Mouse (Mus musculus): ENCODE data around the gene Pkdcc. TPM values are rescaled to one million over a fixed set of nuclear protein-coding genes. Genes with fewer than 3 reads are reported as not detected.

The Pkdcc gene
- polyA plus RNA-seq, 1 experiment from 2014 or later = 48.7 TPM

GRCm38 (mm10) chr17:83215529-83216244 lies 595 bp downstream of the Pkdcc start:
- no peak for ATAC-seq (ENCODE audit: low FRiP score, low TSS enrichment)
- Histone ChIP-seq H3K4me1 (ENCODE audit: control insufficient read depth, insufficient read depth, low read length) (peaks cover 56% of the 10 kb centered on the region), H3K27me3 (ENCODE audit: control insufficient read depth, insufficient read depth, low read length) (no peaks in the 10 kb centered on the region), H3K9ac (ENCODE audit: low read depth, low read length) (peak overlapping the region; percentile 99), H3K4me3 (ENCODE audit: low read length) (peak overlapping the region; percentile 75), H3K36me3 (ENCODE audit: control insufficient read depth, insufficient read depth, low read length) (peaks cover 5% of the 10 kb centered on the region), H3K9me3 (ENCODE audit: control insufficient read depth, low read length) (no peaks in the 10 kb centered on the region), H3K27ac (ENCODE audit: low read depth, low read length) (peak overlapping the region; percentile 78), H3K4me2 (replicated peaks; ENCODE audit: low read depth, low read length) (peak overlapping the region; percentile 94)
- under 1% methylated on average over 70 of the region's 80 CpGs for WGBS

- H3K36me3 ChIP-seq (ENCODE audit: control insufficient read depth, insufficient read depth, low read length) = peaks cover 12% of the 10 kb centered on the region
- H3K27me3 ChIP-seq (ENCODE audit: control insufficient read depth, insufficient read depth, low read length) = no peaks in the 10 kb centered on the region
- H3K9me3 ChIP-seq (ENCODE audit: control insufficient read depth, low read length) = no peaks in the 10 kb centered on the region
- WGBS = 15% methylated on average over 7 of the region's 7 CpGs
- peak overlapping the region; percentile 99 for H3K9ac ChIP-seq (ENCODE audit: low read depth, low read length)
- H3K4me3 ChIP-seq (ENCODE audit: low read length) = peak overlapping the region; percentile 75
- no peak for ATAC-seq (ENCODE audit: low FRiP score, low TSS enrichment)
- H3K4me2 ChIP-seq (replicated peaks; ENCODE audit: low read depth, low read length) = peak overlapping the region; percentile 94
- H3K27ac ChIP-seq (ENCODE audit: low read depth, low read length) = peak overlapping the region; percentile 78
- peaks cover 63% of the 10 kb centered on the region for H3K4me1 ChIP-seq (ENCODE audit: control insufficient read depth, insufficient read depth, low read length)
These were observed 1.3 kb downstream of the Pkdcc start for GRCm38 (mm10) chr17:83216251-83216919.

GRCm38 (mm10) chr17:83218189-83218588 lies 3.1 kb downstream of the Pkdcc start:
- Histone ChIP-seq H3K9me3 (ENCODE audit: control insufficient read depth, low read length) (no peaks in the 10 kb centered on the region), H3K27ac (ENCODE audit: low read depth, low read length) (peak overlapping the region; percentile 78; the same call in 1 of the 2 replicates), H3K4me2 (replicated peaks; ENCODE audit: low read depth, low read length) (peak overlapping the region; percentile 94), H3K9ac (ENCODE audit: low read depth, low read length) (peak overlapping the region; percentile 99), H3K36me3 (ENCODE audit: control insufficient read depth, insufficient read depth, low read length) (peaks cover 30% of the 10 kb centered on the region), H3K4me3 (ENCODE audit: low read length) (peak overlapping the region; percentile 75), H3K27me3 (ENCODE audit: control insufficient read depth, insufficient read depth, low read length) (no peaks in the 10 kb centered on the region), H3K4me1 (ENCODE audit: control insufficient read depth, insufficient read depth, low read length) (peaks cover 71% of the 10 kb centered on the region)
- ATAC-seq (ENCODE audit: low FRiP score, low TSS enrichment) = no peak
- WGBS = 11% methylated on average over 2 of the region's 2 CpGs

GRCm38 (mm10) chr17:83218722-83219121 lies 3.6 kb downstream of the Pkdcc start:
- H3K9me3 ChIP-seq (ENCODE audit: control insufficient read depth, low read length) = no peaks in the 10 kb centered on the region
- H3K27me3 ChIP-seq (ENCODE audit: control insufficient read depth, insufficient read depth, low read length) = no peaks in the 10 kb centered on the region
- H3K9ac ChIP-seq (ENCODE audit: low read depth, low read length) = peak overlapping the region; percentile 99
- no peak for ATAC-seq (ENCODE audit: low FRiP score, low TSS enrichment)
- H3K27ac ChIP-seq (ENCODE audit: low read depth, low read length) = peak overlapping the region; percentile 78; the same call in 1 of the 2 replicates
- peaks cover 71% of the 10 kb centered on the region for H3K4me1 ChIP-seq (ENCODE audit: control insufficient read depth, insufficient read depth, low read length)
- H3K4me2 ChIP-seq (replicated peaks; ENCODE audit: low read depth, low read length) = peak overlapping the region; percentile 94
- 51% methylated on average over 6 of the region's 6 CpGs for WGBS
- H3K36me3 ChIP-seq (ENCODE audit: control insufficient read depth, insufficient read depth, low read length) = peaks cover 36% of the 10 kb centered on the region
- H3K4me3 ChIP-seq (ENCODE audit: low read length) = peak overlapping the region; percentile 75

DNA sequence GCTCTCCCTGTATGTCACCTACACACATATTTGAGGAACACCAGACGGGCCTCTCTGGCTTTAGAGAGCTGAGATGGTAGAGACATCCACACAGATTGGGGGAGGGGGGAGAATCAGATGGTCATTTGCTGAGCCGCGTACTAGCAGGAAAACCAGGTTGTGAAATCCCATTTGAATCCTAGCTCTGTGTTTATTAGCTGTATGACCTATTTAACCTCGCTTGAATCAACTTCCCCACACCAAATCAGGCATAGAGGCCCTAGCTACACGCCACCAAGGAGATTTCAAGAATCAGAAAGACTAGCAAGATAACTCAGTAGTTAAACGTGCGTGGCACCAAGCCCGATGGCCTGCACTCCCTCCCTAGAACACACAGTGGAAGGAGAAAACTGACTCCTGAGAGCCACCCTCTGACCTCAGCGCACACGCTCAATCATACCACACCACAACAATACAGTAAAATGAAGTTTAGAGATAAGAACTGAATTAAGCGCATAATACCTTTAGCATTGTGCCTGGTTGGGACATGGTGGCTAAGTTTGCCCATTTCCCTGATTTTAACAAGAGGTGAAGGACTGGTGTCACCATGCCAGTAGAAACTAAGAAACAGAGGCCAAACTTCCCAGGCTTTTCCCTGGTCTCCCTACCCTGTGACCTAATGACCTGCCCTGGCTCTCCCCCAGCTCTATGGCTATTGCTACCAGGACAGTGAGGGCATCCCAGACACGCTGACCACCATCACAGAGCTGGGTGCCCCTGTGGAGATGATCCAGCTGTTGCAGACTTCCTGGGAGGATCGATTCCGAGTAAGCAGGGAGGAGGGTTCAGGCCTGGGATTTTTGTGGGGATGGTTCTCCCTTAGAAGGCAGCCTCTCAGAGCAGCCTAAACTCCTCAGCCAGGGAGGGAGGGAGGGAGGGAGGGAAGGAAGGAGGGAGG lies 4.5 kb downstream of the Pkdcc start:
- H3K4me1 ChIP-seq (ENCODE audit: control insufficient read depth, insufficient read depth, low read length) = peaks cover 66% of the 10 kb centered on the region
- WGBS = 33% methylated on average over 14 of the region's 14 CpGs
- ATAC-seq (ENCODE audit: low FRiP score, low TSS enrichment) = 0 out of 2 replicates have a peak, but pooled peaks have one; percentile 2
- no peaks in the 10 kb centered on the region for H3K27me3 ChIP-seq (ENCODE audit: control insufficient read depth, insufficient read depth, low read length)
- peak overlapping the region; percentile 99; the same call in 1 of the 2 replicates for H3K9ac ChIP-seq (ENCODE audit: low read depth, low read length)
- H3K4me3 ChIP-seq (ENCODE audit: low read length) = peak overlapping the region; percentile 75; the same call in 1 of the 2 replicates
- peaks cover 44% of the 10 kb centered on the region for H3K36me3 ChIP-seq (ENCODE audit: control insufficient read depth, insufficient read depth, low read length)
- H3K4me2 ChIP-seq (replicated peaks; ENCODE audit: low read depth, low read length) = peak overlapping the region; percentile 94
- H3K27ac ChIP-seq (ENCODE audit: low read depth, low read length) = peak overlapping the region; percentile 78; the same call in 1 of the 2 replicates
- no peaks in the 10 kb centered on the region for H3K9me3 ChIP-seq (ENCODE audit: control insufficient read depth, low read length)

GRCm38 (mm10) chr17:83220954-83221538 lies 6.0 kb downstream of the Pkdcc start:
- peak overlapping the region; percentile 28; the same call in 1 of the 2 replicates for H3K9ac ChIP-seq (ENCODE audit: low read depth, low read length)
- H3K27me3 ChIP-seq (ENCODE audit: control insufficient read depth, insufficient read depth, low read length) = no peaks in the 10 kb centered on the region
- H3K4me3 ChIP-seq (ENCODE audit: low read length) = no peak overlapping the region
- 56% methylated on average over 18 of the region's 18 CpGs for WGBS
- no peaks in the 10 kb centered on the region for H3K9me3 ChIP-seq (ENCODE audit: control insufficient read depth, low read length)
- no peak for ATAC-seq (ENCODE audit: low FRiP score, low TSS enrichment)
- peak overlapping the region; percentile 85; the same call in 1 of the 2 replicates for H3K27ac ChIP-seq (ENCODE audit: low read depth, low read length)
- H3K4me2 ChIP-seq (replicated peaks; ENCODE audit: low read depth, low read length) = no peak overlapping the region; the same call in 1 of the 2 replicates
- peaks cover 66% of the 10 kb centered on the region for H3K4me1 ChIP-seq (ENCODE audit: control insufficient read depth, insufficient read depth, low read length)
- peaks cover 58% of the 10 kb centered on the region for H3K36me3 ChIP-seq (ENCODE audit: control insufficient read depth, insufficient read depth, low read length)

GRCm38 (mm10) chr17:83221611-83222500 lies 6.8 kb downstream of the Pkdcc start:
- H3K27ac ChIP-seq (ENCODE audit: low read depth, low read length) = peak overlapping the region; percentile 85
- ATAC-seq (ENCODE audit: low FRiP score, low TSS enrichment) = peak; percentile 13; the same call in 1 of the 2 replicates
- no peaks in the 10 kb centered on the region for H3K9me3 ChIP-seq (ENCODE audit: control insufficient read depth, low read length)
- 59% methylated on average over 13 of the region's 13 CpGs for WGBS
- no peaks in the 10 kb centered on the region for H3K27me3 ChIP-seq (ENCODE audit: control insufficient read depth, insufficient read depth, low read length)
- no peak overlapping the region for H3K4me3 ChIP-seq (ENCODE audit: low read length)
- no peak overlapping the region; the same call in 1 of the 2 replicates for H3K4me2 ChIP-seq (replicated peaks; ENCODE audit: low read depth, low read length)
- no peak overlapping the region for H3K9ac ChIP-seq (ENCODE audit: low read depth, low read length)
- H3K4me1 ChIP-seq (ENCODE audit: control insufficient read depth, insufficient read depth, low read length) = peaks cover 69% of the 10 kb centered on the region
- peaks cover 65% of the 10 kb centered on the region for H3K36me3 ChIP-seq (ENCODE audit: control insufficient read depth, insufficient read depth, low read length)

Measured in kidney, embryonic 14.5 days (tissue).